Mouse (Mus musculus): ENCODE measurements at regions not wholly inside any gene's neighbourhood (a gene's known extent, or its start where the extent isn't known, plus 50 kb on each side); places are given as distances from the start of the nearest gene placed in this dataset. TPM values are rescaled to one million over a fixed set of nuclear protein-coding genes. Genes with fewer than 3 reads are reported as not detected.
"Not testable (repeated sequence)": the region's sequence is repeated elsewhere in the genome, so short reads cannot be mapped to it uniquely, and the experiment has no call there.

DNA sequence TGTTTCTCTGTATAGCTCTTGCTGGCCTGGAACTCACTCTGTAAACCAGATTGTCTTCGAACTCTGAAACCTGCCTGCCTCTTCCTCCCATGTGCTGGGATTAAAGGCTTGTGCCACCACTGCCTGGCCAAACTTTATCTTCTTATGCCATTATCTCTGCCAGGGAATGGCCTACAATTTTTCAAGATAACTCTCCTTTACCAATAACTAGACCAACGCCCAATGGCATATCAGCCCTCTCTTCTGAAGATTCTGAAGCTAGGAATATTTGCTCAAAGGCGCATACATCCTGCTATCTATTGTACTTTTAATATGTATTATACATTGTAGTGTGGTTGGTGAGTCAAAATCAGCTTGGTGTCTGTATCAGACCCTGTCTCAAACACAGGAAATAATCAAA is 235.4 kb upstream of the Cts3 start:
- not testable (repeated sequence) for H3K27ac ChIP-seq; H3K4me3 ChIP-seq; H3K4me1 ChIP-seq; H3K9me3 ChIP-seq; H3K36me3 ChIP-seq; H3K27me3 ChIP-seq; H3K9ac ChIP-seq; ATAC-seq (ENCODE audit: borderline replicate concordance, extremely low read depth, low FRiP score, low TSS enrichment)
- H3K4me2 ChIP-seq, result peak overlapping the region; percentile 55; the same call in 1 of the 2 replicates
- 88% methylated on average over 3 of the region's 3 CpGs for WGBS

DNA sequence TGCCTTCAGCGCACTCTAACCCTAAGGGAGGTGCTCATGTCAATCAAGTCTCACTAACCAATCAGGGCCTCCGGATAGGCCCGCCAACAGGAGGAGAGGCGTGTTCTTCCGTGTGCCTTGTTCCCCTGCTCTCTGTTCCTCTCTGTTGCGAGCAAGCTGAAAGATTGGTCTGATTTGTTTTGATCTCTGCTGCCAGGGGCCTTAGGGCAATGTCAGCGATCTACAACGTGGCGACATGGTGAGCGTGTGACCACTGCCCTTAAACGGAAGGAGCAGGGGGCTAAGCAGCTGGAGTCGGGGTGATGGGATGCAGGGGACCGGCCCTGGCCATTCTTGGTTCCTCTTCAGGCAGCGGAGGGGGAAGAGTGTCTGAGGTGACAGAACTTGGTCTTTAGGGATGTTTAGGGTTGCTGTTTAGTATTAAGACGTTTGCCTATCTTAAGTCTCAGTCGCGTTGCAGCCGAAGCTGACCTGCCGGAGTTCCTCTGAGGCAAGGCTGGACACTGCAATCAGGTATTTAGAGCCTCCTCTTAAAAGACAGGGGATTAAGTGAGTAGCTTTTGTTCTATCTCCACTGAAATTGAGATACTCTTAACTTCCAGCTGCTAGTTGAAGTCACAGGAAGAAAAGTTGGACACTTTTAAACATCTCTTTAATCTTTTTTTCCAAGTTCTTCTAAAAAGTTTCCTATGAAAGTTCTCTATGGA is 234.4 kb upstream of the Cts3 start:
- H3K4me3 ChIP-seq, result peak overlapping the region; percentile 66
- not testable (repeated sequence) for H3K9me3 ChIP-seq; H3K27me3 ChIP-seq; H3K27ac ChIP-seq; H3K36me3 ChIP-seq; ATAC-seq (ENCODE audit: borderline replicate concordance, extremely low read depth, low FRiP score, low TSS enrichment); H3K4me1 ChIP-seq
- H3K4me2 ChIP-seq, result peak overlapping the region; percentile 55
- WGBS, result under 1% methylated on average over 19 of the region's 19 CpGs
- H3K9ac ChIP-seq, result peak overlapping the region; percentile 61

DNA sequence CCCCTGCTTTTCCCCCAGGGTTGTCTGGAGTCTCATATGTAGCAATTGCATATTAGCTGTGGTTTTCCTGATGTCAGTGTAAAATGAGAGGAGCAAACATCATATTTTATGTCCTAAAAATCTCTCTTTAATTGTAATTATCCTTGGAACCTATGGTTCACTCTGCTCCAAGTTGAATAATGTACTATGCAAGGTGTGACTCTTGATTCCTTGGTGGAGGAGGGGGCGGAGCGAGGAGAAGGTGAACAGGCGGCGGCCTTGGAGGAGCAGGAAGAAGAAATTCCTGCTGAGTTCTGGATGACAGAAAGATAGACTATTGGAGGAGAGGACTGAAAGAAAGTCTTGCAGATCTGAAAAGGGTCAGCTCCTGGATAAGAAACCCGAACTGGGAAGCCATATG is 233.8 kb upstream of the Cts3 start:
- not testable (repeated sequence) for H3K9me3 ChIP-seq; H3K36me3 ChIP-seq; H3K27ac ChIP-seq; H3K4me1 ChIP-seq; H3K27me3 ChIP-seq; ATAC-seq (ENCODE audit: borderline replicate concordance, extremely low read depth, low FRiP score, low TSS enrichment)
- H3K4me2 ChIP-seq, result peak overlapping the region; percentile 55
- H3K9ac ChIP-seq, result peak overlapping the region; percentile 61; the same call in 1 of the 2 replicates
- H3K4me3 ChIP-seq, result peak overlapping the region; percentile 66
- WGBS, result 28% methylated on average over 5 of the region's 5 CpGs

DNA sequence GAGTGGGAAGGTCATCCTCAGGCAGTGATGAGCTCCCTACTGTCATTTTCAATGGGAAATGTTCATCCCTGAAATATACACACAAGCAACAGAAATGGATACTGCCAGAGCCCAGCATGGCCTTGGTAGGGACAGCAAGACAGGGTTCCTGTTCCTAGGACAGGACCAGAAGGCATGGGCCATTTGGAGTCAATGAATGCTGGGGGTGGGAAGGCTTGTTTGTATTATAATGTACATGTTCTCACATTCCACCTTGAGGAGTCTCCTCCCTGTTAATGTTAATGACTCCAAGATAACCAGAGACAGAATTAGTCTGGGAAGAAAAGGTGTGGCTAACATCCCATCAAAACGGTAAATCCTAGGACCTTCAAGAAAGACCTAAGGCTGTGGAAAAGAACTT is 193.5 kb upstream of the Cts3 start:
- H3K4me2 ChIP-seq; H3K27ac ChIP-seq; H3K4me3 ChIP-seq; H3K27me3 ChIP-seq; H3K9ac ChIP-seq; ATAC-seq (ENCODE audit: borderline replicate concordance, extremely low read depth, low FRiP score, low TSS enrichment); H3K9me3 ChIP-seq; H3K4me1 ChIP-seq; H3K36me3 ChIP-seq: not testable (repeated sequence)
- 86% methylated on average over 1 of the region's 1 CpGs for WGBS

Small RNAs in the stretch of these regions (microRNA-seq; reads per million reads assigned to microRNA genes)
- not detected for gene Gm23739

All from lung, embryonic 15.5 days (tissue).